Mouse (Mus musculus) midbrain, postnatal 0 days (tissue): ENCODE data around the gene Khdc4. TPM values are rescaled to one million over a fixed set of nuclear protein-coding genes. Genes with fewer than 3 reads are reported as not detected.

Experiments
- ATAC-seq: fragments of 200-750 bp; cut with Nextera tagmentation; 2 replicates; pipeline ENCODE4 v1.8.0; 2017; ENCODE audit warnings: moderate number of reproducible peaks, mild to moderate bottlenecking, moderate TSS enrichment, moderate library complexity; ENCODE audit not compliant: low FRiP score
- DNase-seq: peaks from one replicate; pipeline ENCODE4 v3.0.0-alpha.2; 2015; ENCODE audit warnings: low spot score
- H3K27ac ChIP-seq: fragments of 300-500 bp; sonication (generic); 2 replicates; pipeline ENCODE4 v1.5.1; 2014; ENCODE audit warnings: low read depth, mild to moderate bottlenecking, low read length, mixed read lengths
- H3K27me3 ChIP-seq: fragments of 300-500 bp; sonication (generic); 2 replicates; pipeline ENCODE4 v1.6.1; 2014; ENCODE audit warnings: low read length, control low read depth, mixed read lengths; ENCODE audit not compliant: insufficient read depth
- H3K36me3 ChIP-seq: fragments of 300-500 bp; sonication (generic); 2 replicates; pipeline ENCODE4 v1.6.1; 2014; ENCODE audit warnings: low read length, control low read depth, mixed read lengths; ENCODE audit not compliant: insufficient read depth
- H3K4me1 ChIP-seq: fragments of 300-500 bp; sonication (generic); 2 replicates; pipeline ENCODE4 v1.6.1; 2014; ENCODE audit warnings: mild to moderate bottlenecking, control low read depth, antibody characterized with exemption, low read length, mixed read lengths; ENCODE audit not compliant: insufficient read depth
- H3K4me2 ChIP-seq: fragments of 300-500 bp; sonication (generic); 2 replicates; pipeline ENCODE4 v1.6.1; 2014; ENCODE audit warnings: low read depth, mild to moderate bottlenecking, low read length, mixed read lengths; ENCODE audit not compliant: poor library complexity, severe bottlenecking
- H3K4me3 ChIP-seq: fragments of 300-500 bp; sonication (generic); 2 replicates; pipeline ENCODE4 v1.5.1; 2014; ENCODE audit warnings: low read depth, mild to moderate bottlenecking, low read length, moderate library complexity
- H3K9ac ChIP-seq: fragments of 300-500 bp; sonication (generic); replicated peaks from 2 replicates; pipeline ENCODE4 v1.6.1; 2014; ENCODE audit warnings: mild to moderate bottlenecking, low read length, moderate library complexity, mixed read lengths; ENCODE audit not compliant: poor library complexity, severe bottlenecking
- H3K9me3 ChIP-seq: fragments of 300-500 bp; sonication (generic); 2 replicates; pipeline ENCODE4 v1.6.1; 2016; ENCODE audit warnings: low read length, control low read depth
- CTCF ChIP-seq: IDR thresholded peaks from 2 replicates; pipeline ENCODE4 v1.5.1; 2016; ENCODE audit warnings: antibody characterized with exemption, mild to moderate bottlenecking
- WGBS: fragments of 180-500 bp; shearing (Covaris S2); extraction: QIAGEN DNeasy Blood & Tissue Kit; methylation state at CpG from one replicate; pipeline ENCODE4 v1.1.7; 2014; 5-methylcytosine and 5-hydroxymethylcytosine counted together
- polyA plus RNA-seq: library from polyadenylated mRNA; unstranded; fragments of >200 nt; fragmentation: Nextera tagmentation; extraction: Ambion mirVana; gene quantifications from 2 replicates; pipeline ENCODE4 v1.2.1, GENCODE M21; 2015
- total RNA-seq: library from RNA; depleted of rRNA; stranded (reverse); fragments of >200 nt; gene quantifications from 2 replicates; pipeline ENCODE4 v1.2.3, GENCODE M21; 2014

Gene Khdc4
- total and polyA plus RNA-seq, 2 experiments from 2014 or later, result 70.5 to 71.8 TPM

DNA sequence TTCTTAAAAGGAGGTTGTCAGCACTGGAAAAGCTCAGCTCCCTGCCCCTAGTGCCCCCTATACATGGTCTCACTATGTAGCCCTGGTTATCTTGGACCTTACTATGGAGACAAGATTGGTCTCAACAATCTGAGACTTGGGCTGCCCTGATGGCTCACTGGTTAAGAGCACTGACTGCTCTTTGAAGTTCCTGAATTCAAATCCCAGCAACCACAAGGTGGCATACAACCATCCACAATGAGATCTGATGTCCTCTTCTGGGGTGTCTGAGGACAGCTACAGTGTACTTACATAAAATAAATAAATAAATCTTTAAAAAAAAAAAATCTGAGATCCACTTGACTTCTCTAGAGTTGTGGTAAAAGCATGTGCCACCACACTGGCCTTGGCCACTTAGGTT, 9.9 kb downstream of the Khdc4 start:
- no peaks in the 10 kb centered on the region for H3K4me1 ChIP-seq
- ATAC-seq (no peak), DNase-seq (no peak)
- H3K27me3 ChIP-seq, result no peaks in the 10 kb centered on the region
- no peak overlapping the region for H3K27ac ChIP-seq
- no peaks in the 10 kb centered on the region for H3K9me3 ChIP-seq
- H3K9ac ChIP-seq, result no peak overlapping the region
- no peak overlapping the region for H3K4me3 ChIP-seq
- peaks cover 74% of the 10 kb centered on the region for H3K36me3 ChIP-seq
- H3K4me2 ChIP-seq, result no peak overlapping the region
- peak; percentile 33; the same call in 1 of the 2 replicates for TF ChIP-seq CTCF

DNA sequence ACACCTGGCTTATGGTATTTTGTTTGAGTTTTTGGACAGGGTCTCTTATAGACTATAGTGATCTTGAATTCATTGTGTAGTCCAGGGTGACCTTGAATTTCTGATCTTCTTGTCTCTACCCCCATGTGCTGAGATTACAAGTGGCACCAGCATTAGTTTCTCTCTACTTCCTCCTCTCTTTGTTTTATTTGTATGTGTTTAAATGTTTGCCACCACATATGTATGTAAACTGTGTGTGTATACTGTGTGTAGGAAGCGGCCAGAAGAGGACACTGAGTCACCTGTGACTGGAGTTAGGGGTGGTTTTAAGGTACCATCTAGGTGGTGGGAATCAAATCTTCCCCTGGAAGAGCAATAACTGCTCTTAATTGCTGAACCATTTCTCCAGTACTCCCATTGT, 12.4 kb downstream of the Khdc4 start:
- Histone ChIP-seq H3K4me3 (no peak overlapping the region), H3K27ac (no peak overlapping the region), H3K4me1 (no peaks in the 10 kb centered on the region), H3K36me3 (peaks cover 77% of the 10 kb centered on the region), H3K9ac (no peak overlapping the region), H3K27me3 (no peaks in the 10 kb centered on the region), H3K4me2 (no peak overlapping the region), H3K9me3 (no peaks in the 10 kb centered on the region)
- WGBS, result 97% methylated on average over 1 of the region's 1 CpGs
- ATAC-seq (no peak), DNase-seq (no peak)
- TF ChIP-seq CTCF, result no peak

DNA sequence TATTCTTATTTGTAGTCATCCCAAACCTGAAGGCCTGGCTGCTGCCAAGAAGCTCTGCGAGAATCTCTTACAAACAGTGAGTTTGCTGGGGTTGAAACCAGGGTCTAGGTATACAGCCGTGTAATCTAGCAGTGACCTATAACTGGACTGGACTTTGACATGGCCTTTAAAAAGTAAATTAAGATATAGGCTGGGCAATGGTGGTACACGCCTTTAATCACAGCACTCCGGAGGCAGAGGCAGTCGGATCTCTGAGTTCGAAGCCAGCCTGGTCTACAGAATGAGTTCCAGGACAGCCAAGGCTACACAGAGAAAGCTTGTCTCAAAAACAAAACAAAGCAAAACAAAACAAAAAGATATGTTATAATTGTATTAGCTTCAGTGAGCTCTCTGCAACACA, 13.2 kb downstream of the Khdc4 start:
- no peak for ATAC-seq
- WGBS, result 93% methylated on average over 6 of the region's 6 CpGs
- no peaks in the 10 kb centered on the region for H3K9me3 ChIP-seq
- H3K4me2 ChIP-seq, result no peak overlapping the region
- TF ChIP-seq CTCF, result no peak
- H3K4me1 ChIP-seq, result no peaks in the 10 kb centered on the region
- peaks cover 77% of the 10 kb centered on the region for H3K36me3 ChIP-seq
- H3K4me3 ChIP-seq, result no peak overlapping the region
- no peak overlapping the region for H3K27ac ChIP-seq
- H3K27me3 ChIP-seq, result no peaks in the 10 kb centered on the region
- no peak for DNase-seq
- no peak overlapping the region for H3K9ac ChIP-seq

DNA sequence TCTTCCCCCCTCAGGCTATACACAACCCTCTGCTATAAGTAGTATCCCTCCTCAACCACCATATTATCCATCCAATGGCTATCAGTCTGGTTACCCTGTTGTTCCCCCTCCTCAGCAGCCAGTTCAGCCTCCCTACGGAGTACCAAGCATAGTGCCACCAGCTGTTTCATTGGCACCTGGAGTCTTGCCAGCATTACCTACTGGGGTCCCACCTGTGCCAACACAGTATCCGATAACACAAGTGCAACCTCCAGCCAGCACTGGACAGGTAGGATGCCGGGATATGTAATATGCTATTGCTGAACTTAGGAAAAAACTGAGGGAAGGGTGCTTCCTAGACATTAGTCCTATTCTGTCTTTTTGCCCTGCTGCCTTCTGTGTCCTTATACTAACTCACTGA, 14.6 kb downstream of the Khdc4 start:
- 94% methylated on average over 3 of the region's 3 CpGs for WGBS
- Histone ChIP-seq H3K9me3 (no peaks in the 10 kb centered on the region), H3K36me3 (peaks cover 76% of the 10 kb centered on the region), H3K9ac (no peak overlapping the region), H3K27ac (no peak overlapping the region), H3K4me3 (no peak overlapping the region), H3K27me3 (no peaks in the 10 kb centered on the region), H3K4me2 (no peak overlapping the region), H3K4me1 (no peaks in the 10 kb centered on the region)
- no peak for TF ChIP-seq CTCF
- DNase-seq (no peak), ATAC-seq (no peak)

DNA sequence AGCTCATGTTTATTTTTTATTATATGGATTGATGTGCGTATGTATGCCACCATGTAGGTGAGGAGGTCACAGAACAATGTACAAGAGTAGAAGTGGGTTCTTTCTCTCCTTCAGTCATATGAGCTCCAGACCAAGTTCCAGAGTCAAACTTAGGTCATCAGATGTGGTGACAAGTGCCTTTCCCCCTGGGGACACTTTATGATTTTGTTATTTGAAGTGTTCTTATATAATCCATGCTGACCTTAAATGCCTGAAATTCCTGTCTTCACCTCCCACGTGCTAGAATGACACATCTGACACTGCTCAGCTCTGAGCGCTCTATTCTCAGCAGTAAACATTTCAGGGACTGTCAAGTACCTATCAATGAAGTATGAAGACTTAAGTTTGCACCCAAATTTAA, 15.6 kb downstream of the Khdc4 start:
- H3K9ac ChIP-seq, result no peak overlapping the region
- peaks cover 69% of the 10 kb centered on the region for H3K36me3 ChIP-seq
- TF ChIP-seq CTCF, result no peak
- H3K27me3 ChIP-seq, result no peaks in the 10 kb centered on the region
- no peaks in the 10 kb centered on the region for H3K9me3 ChIP-seq
- no peak overlapping the region for H3K27ac ChIP-seq
- H3K4me2 ChIP-seq, result no peak overlapping the region
- no peak overlapping the region for H3K4me3 ChIP-seq
- 84% methylated on average over 3 of the region's 3 CpGs for WGBS
- no peak for ATAC-seq
- no peak for DNase-seq
- H3K4me1 ChIP-seq, result no peaks in the 10 kb centered on the region

DNA sequence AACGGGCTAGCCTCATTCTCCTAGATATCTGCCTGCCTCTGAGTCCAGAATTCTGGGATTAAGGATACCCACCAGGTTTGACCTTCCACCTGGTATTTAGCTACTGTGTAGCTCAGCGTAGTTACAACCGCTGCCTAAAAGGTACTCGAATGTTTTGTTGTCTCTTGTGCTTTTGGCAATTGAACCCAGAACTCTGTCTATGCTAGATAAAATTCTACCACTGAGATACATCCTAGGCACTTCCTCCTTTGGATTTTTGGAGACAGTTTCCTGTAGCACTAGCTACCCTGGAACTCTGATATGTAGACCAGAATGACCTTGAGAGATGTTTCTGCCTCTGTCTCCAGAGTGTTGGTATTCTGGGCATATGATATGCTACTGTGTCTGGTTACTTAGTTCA, 28.1 kb downstream of the Khdc4 start:
- Histone ChIP-seq H3K4me2 (no peak overlapping the region), H3K4me1 (peaks cover 9% of the 10 kb centered on the region), H3K9ac (no peak overlapping the region), H3K4me3 (no peak overlapping the region), H3K27me3 (no peaks in the 10 kb centered on the region), H3K36me3 (peaks cover 38% of the 10 kb centered on the region), H3K9me3 (no peaks in the 10 kb centered on the region), H3K27ac (no peak overlapping the region)
- 95% methylated on average over 4 of the region's 4 CpGs for WGBS
- ATAC-seq (no peak), DNase-seq (no peak)
- no peak for TF ChIP-seq CTCF
